Mouse (Mus musculus) gastrocnemius, adult 18-20 months (tissue): Measurements from ENCODE around the gene Srgap1. TPM values are rescaled to one million over a fixed set of nuclear protein-coding genes. Genes with fewer than 3 reads are reported as not detected.

Experiments used
- DNase-seq: peaks from one replicate; pipeline ENCODE4 v3.0.0; 2021; ENCODE audit warnings: low spot score
- total RNA-seq, 2 experiments: library from RNA; stranded (reverse); gene quantifications; 2 replicates each; pipeline ENCODE4 v1.2.3; 2021

Gene Srgap1
- total RNA-seq, 2 experiments from 2014 or later, result 0.50 to 0.62 TPM

GRCm38 (mm10) chr10:121765174-121766057, 281.7 kb downstream of the Srgap1 start:
- DNase-seq, result no peak

GRCm38 (mm10) chr10:121764469-121765173, 282.5 kb downstream of the Srgap1 start:
- DNase-seq, result no peak

- DNase-seq, result no peak
Observed at GRCm38 (mm10) chr10:121763191-121763590, 283.9 kb downstream of the Srgap1 start.

GRCm38 (mm10) chr10:121762141-121762540, 285.0 kb downstream of the Srgap1 start:
- peak; percentile 55 for DNase-seq

- DNase-seq, result no peak
Observed at GRCm38 (mm10) chr10:121759095-121759494, 288.0 kb downstream of the Srgap1 start.

- no peak for DNase-seq
Observed at GRCm38 (mm10) chr10:121756677-121757076, 290.4 kb downstream of the Srgap1 start.

- no peak for DNase-seq
Observed at GRCm38 (mm10) chr10:121755822-121756221, 291.3 kb downstream of the Srgap1 start.

GRCm38 (mm10) chr10:121754237-121754636, 292.9 kb downstream of the Srgap1 start:
- no peak for DNase-seq

GRCm38 (mm10) chr10:121750175-121750574, 296.9 kb downstream of the Srgap1 start:
- DNase-seq, result peak; percentile 9

GRCm38 (mm10) chr10:121742336-121742735, 304.8 kb downstream of the Srgap1 start:
- no peak for DNase-seq

GRCm38 (mm10) chr10:121739548-121740505, 307.3 kb downstream of the Srgap1 start, which contains the start of gene BC048403:
Gene BC048403 (plus strand): TSS chr10:121739937.
- DNase-seq, result peak; percentile 82

GRCm38 (mm10) chr10:121737256-121737655, 309.9 kb downstream of the Srgap1 start:
- DNase-seq, result no peak

GRCm38 (mm10) chr10:121732542-121732941, 314.6 kb downstream of the Srgap1 start:
- no peak for DNase-seq

GRCm38 (mm10) chr10:121731048-121731725, 315.9 kb downstream of the Srgap1 start:
- DNase-seq, result no peak

Other genes starting within 250 kb of the Srgap1 start
- gene Rxylt1, start 50.1 kb upstream of the Srgap1 start, total RNA-seq, result 10 to 100 TPM; 39.6 to 40.1 TPM